Mouse (Mus musculus): Measurements from ENCODE around the gene Psg22. TPM values are rescaled to one million over a fixed set of nuclear protein-coding genes. Genes with fewer than 3 reads are reported as not detected.
"Not testable (repeated sequence)": the region's sequence is repeated elsewhere in the genome, so short reads cannot be mapped to it uniquely, and the experiment has no call there.

Gene Psg22
- polyA plus RNA-seq (2012; rRNA removed): 0.01 and 0.04 TPM in 2 replicates
- polyA plus RNA-seq (2014; fragmentation: Nextera tagmentation; extraction: Ambion mirVana): 0.05 TPM in 1 of 2 replicates, not detected in the other

DNA sequence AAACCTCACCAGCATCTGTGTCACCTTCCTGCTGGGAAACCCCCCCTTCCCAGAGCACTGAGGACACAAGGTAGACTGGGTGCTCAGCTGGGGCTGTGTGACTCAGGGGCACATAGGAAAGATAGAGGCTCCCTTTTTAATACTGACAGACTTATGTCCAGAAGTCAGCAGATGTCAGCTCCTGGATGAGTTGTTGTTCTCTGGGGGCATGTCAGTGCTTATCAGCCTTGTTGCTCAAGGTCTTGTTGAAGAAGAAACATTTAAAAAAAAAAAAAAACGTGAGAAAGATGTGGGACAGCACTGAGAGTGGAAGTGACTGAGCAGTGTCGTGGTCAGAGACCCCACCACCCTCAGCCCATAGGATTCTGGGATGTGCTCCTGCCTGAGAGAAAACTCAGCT, at the start of gene Psg22:
Psg22 (plus strand) TSS at position 301 of the 400 bp plus-strand sequence.
- DNase-seq (ENCODE audit: low read depth in 3 of 3, low spot score in 3 of 3) (no peak), ATAC-seq (ENCODE audit: insufficient read depth) (no peak)
- Histone ChIP-seq H3K9ac (replicated peaks) (no peak within 1 kb of the TSS), H3K27ac (no peak within 1 kb of the TSS), H3K4me3 (ENCODE audit: insufficient read depth in 1 of 2, low read depth in 2 of 2, low read length in 2 of 2) (no peak within 1 kb of the TSS), H3K36me3 (replicated peaks; ENCODE audit: control insufficient read depth, insufficient read depth, low read depth) (no peaks in the 10 kb centered on the region), H3K4me2 (ENCODE audit: low read depth) (no peak within 1 kb of the TSS), H3K4me1 (replicated peaks; ENCODE audit: control insufficient read depth in 2 of 2, insufficient read depth in 2 of 2, low read length in 1 of 2) (no peaks in the 10 kb centered on the region), H3K27me3 (ENCODE audit: control insufficient read depth, insufficient read depth, low read length) (no peaks in the 10 kb centered on the region), H3K9me3 (ENCODE audit: control insufficient read depth, low read length) (no peaks in the 10 kb centered on the region)
- WGBS (ENCODE audit: insufficient replicate concordance): 7% methylated on average over 2 of the region's 2 CpGs
- TF ChIP-seq CTCF (IDR thresholded peaks at IDR 0.05; ENCODE audit: low read depth): no peak
- no peak for TF ChIP-seq EP300 (IDR thresholded peaks at IDR 0.05; ENCODE audit: low read depth)

DNA sequence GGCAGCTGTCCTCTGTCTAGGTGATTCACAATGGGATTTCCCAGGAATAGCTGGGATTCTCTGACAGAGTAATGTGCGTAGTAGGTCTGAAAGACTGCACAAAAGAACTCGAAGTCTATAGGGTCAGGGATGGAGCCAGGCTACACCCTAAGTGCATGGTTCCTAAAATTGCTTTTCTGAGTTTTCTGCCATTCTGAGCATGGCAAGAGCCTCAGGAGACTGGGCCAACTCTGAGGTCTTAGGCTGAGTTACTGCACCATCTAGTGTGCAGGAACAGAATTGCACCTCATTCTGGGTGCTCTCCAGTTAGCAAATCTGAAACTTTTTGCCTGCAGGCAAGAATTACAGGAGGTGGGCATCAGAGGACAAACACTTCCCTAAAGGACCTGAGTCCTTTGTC, 38.1 kb upstream of the Psg22 start:
- no peaks in the 10 kb centered on the region for H3K9me3 ChIP-seq (ENCODE audit: control insufficient read depth, low read length)
- no peak overlapping the region for H3K4me2 ChIP-seq (ENCODE audit: low read depth)
- no peaks in the 10 kb centered on the region for H3K36me3 ChIP-seq (replicated peaks; ENCODE audit: control insufficient read depth, insufficient read depth, low read depth)
- no peaks in the 10 kb centered on the region for H3K27me3 ChIP-seq (ENCODE audit: control insufficient read depth, insufficient read depth, low read length)
- WGBS (ENCODE audit: insufficient replicate concordance): 25% methylated on average over 2 of the region's 2 CpGs
- peak; percentile 58 for TF ChIP-seq CTCF (IDR thresholded peaks at IDR 0.05; ENCODE audit: low read depth)
- no peak for TF ChIP-seq EP300 (IDR thresholded peaks at IDR 0.05; ENCODE audit: low read depth)
- no peaks in the 10 kb centered on the region for H3K4me1 ChIP-seq (replicated peaks; ENCODE audit: control insufficient read depth in 2 of 2, insufficient read depth in 2 of 2, low read length in 1 of 2)
- no peak overlapping the region for H3K4me3 ChIP-seq (ENCODE audit: insufficient read depth in 1 of 2, low read depth in 2 of 2, low read length in 2 of 2)
- DNase-seq (ENCODE audit: low read depth in 3 of 3, low spot score in 3 of 3) (no peak), ATAC-seq (ENCODE audit: insufficient read depth) (no peak)
- no peak overlapping the region for H3K9ac ChIP-seq (replicated peaks)
- H3K27ac ChIP-seq: no peak overlapping the region

DNA sequence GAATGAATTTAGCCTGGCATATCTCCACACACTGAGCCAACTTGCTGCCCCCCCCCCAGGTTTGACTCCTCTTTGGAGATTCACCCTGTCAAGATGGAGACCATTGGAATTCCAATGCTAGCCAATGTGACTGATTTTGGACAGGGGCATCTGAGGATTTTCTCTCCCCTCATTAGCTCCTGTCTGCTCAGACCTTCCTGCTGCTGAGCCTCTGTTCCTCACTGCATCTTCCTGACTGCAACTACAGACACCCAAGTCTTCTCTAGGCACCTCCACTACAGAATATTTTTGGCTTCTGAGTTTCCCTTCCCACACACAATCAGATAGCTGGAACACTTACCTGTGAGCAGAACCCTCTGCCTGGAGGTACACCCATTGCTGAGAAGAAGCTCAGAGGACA, 32.3 kb upstream of the Psg22 start:
- no peaks in the 10 kb centered on the region for H3K4me1 ChIP-seq (replicated peaks; ENCODE audit: control insufficient read depth in 2 of 2, insufficient read depth in 2 of 2, low read length in 1 of 2)
- no peak overlapping the region for H3K27ac ChIP-seq
- no peaks in the 10 kb centered on the region for H3K9me3 ChIP-seq (ENCODE audit: control insufficient read depth, low read length)
- TF ChIP-seq CTCF (IDR thresholded peaks at IDR 0.05; ENCODE audit: low read depth) (no peak), EP300 (IDR thresholded peaks at IDR 0.05; ENCODE audit: low read depth) (no peak)
- ATAC-seq (ENCODE audit: insufficient read depth) (no peak), DNase-seq (ENCODE audit: low read depth in 3 of 3, low spot score in 3 of 3) (no peak)
- H3K36me3 ChIP-seq (replicated peaks; ENCODE audit: control insufficient read depth, insufficient read depth, low read depth): no peaks in the 10 kb centered on the region
- no peak overlapping the region for H3K9ac ChIP-seq (replicated peaks)
- no peak overlapping the region for H3K4me2 ChIP-seq (ENCODE audit: low read depth)
- H3K4me3 ChIP-seq (ENCODE audit: insufficient read depth in 1 of 2, low read depth in 2 of 2, low read length in 2 of 2): no peak overlapping the region
- no peaks in the 10 kb centered on the region for H3K27me3 ChIP-seq (ENCODE audit: control insufficient read depth, insufficient read depth, low read length)

GRCm38 (mm10) chr7:18686085-18686484, 31.8 kb upstream of the Psg22 start, which contains the start of gene Psg20:
Psg20 (minus strand) TSS chr7:18686185.
- TF ChIP-seq CTCF (IDR thresholded peaks at IDR 0.05; ENCODE audit: low read depth) (no peak), EP300 (IDR thresholded peaks at IDR 0.05; ENCODE audit: low read depth) (no peak)
- WGBS (ENCODE audit: insufficient replicate concordance): 32% methylated on average over 2 of the region's 2 CpGs
- no peak within 1 kb of the TSS for H3K4me2 ChIP-seq (ENCODE audit: low read depth)
- no peak within 1 kb of the TSS for H3K9ac ChIP-seq (replicated peaks)
- no peak for ATAC-seq (ENCODE audit: insufficient read depth)
- H3K4me3 ChIP-seq (ENCODE audit: insufficient read depth in 1 of 2, low read depth in 2 of 2, low read length in 2 of 2): no peak within 1 kb of the TSS
- no peaks in the 10 kb centered on the region for H3K4me1 ChIP-seq (replicated peaks; ENCODE audit: control insufficient read depth in 2 of 2, insufficient read depth in 2 of 2, low read length in 1 of 2)
- H3K27ac ChIP-seq: no peak within 1 kb of the TSS
- H3K27me3 ChIP-seq (ENCODE audit: control insufficient read depth, insufficient read depth, low read length): no peaks in the 10 kb centered on the region
- no peaks in the 10 kb centered on the region for H3K9me3 ChIP-seq (ENCODE audit: control insufficient read depth, low read length)
- no peaks in the 10 kb centered on the region for H3K36me3 ChIP-seq (replicated peaks; ENCODE audit: control insufficient read depth, insufficient read depth, low read depth)
- no peak for DNase-seq (ENCODE audit: low read depth in 3 of 3, low spot score in 3 of 3)

- not testable (repeated sequence) for H3K9ac ChIP-seq (replicated peaks); DNase-seq (ENCODE audit: low read depth in 3 of 3, low spot score in 3 of 3); H3K4me1 ChIP-seq (replicated peaks; ENCODE audit: control insufficient read depth in 2 of 2, insufficient read depth in 2 of 2, low read length in 1 of 2); ATAC-seq (ENCODE audit: insufficient read depth); H3K4me3 ChIP-seq (ENCODE audit: insufficient read depth in 1 of 2, low read depth in 2 of 2, low read length in 2 of 2); H3K9me3 ChIP-seq (ENCODE audit: control insufficient read depth, low read length); H3K27me3 ChIP-seq (ENCODE audit: control insufficient read depth, insufficient read depth, low read length); H3K27ac ChIP-seq; H3K36me3 ChIP-seq (replicated peaks; ENCODE audit: control insufficient read depth, insufficient read depth, low read depth); H3K4me2 ChIP-seq (ENCODE audit: low read depth)
- TF ChIP-seq CTCF (IDR thresholded peaks at IDR 0.05; ENCODE audit: low read depth): peak; percentile 31; the same call in 1 of the 2 replicates
- 52% methylated on average over 4 of the region's 4 CpGs for WGBS (ENCODE audit: insufficient replicate concordance)
Observed at GRCm38 (mm10) chr7:18710331-18710730, 7.6 kb upstream of the Psg22 start.

Data from liver, embryonic 14.5 days (tissue).